Mouse (Mus musculus) olfactory bulb, adult 2 months (tissue): ENCODE measurements around the gene Hcfc2.

ENCODE experiments used
- CTCF ChIP-seq: fragments of 200-500 bp; IDR thresholded peaks from 2 replicates; pipeline ENCODE4 v1.5.1; 2012; ENCODE audit warnings: low read depth, mild to moderate bottlenecking, low read length, moderate library complexity; ENCODE audit not compliant: insufficient read depth
- POLR2A ChIP-seq: fragments of 200-500 bp; IDR thresholded peaks from 2 replicates; pipeline ENCODE4 v1.6.1; 2012; ENCODE audit warnings: mild to moderate bottlenecking, low read depth, low read length, moderate library complexity; ENCODE audit not compliant: insufficient read depth

GRCm38 (mm10) chr10:82789181-82789580 is 93.2 kb downstream of the Hcfc2 start:
- TF ChIP-seq POLR2A: no peak
- TF ChIP-seq CTCF: no peak
